Mouse (Mus musculus) limb, embryonic 11.5 days (tissue): ENCODE data around the gene Swi5. TPM values are rescaled to one million over a fixed set of nuclear protein-coding genes. Genes with fewer than 3 reads are reported as not detected.

ENCODE experiments used
- ATAC-seq: fragments of 200-750 bp; cut with Nextera tagmentation; 2 replicates; pipeline ENCODE4 v1.8.0; 2017; ENCODE audit warnings: low read depth; ENCODE audit not compliant: insufficient number of reproducible peaks, low FRiP score, low TSS enrichment
- DNase-seq: peaks from one replicate; pipeline ENCODE4 v3.0.0-alpha.2; 2015; ENCODE audit warnings: low spot score
- H3K27ac ChIP-seq: fragments of 300-500 bp; sonication (generic); replicated peaks from 2 replicates; pipeline ENCODE4 v1.5.1; 2014; ENCODE audit warnings: low read depth, mild to moderate bottlenecking, low read length
- H3K27me3 ChIP-seq: fragments of 300-500 bp; sonication (generic); 2 replicates; pipeline ENCODE4 v1.6.1; 2014; ENCODE audit warnings: mild to moderate bottlenecking, low read length, mixed read lengths; ENCODE audit not compliant: control insufficient read depth, insufficient read depth
- H3K36me3 ChIP-seq: fragments of 300-500 bp; sonication (generic); 2 replicates; pipeline ENCODE4 v1.6.1; 2014; ENCODE audit warnings: mild to moderate bottlenecking, low read length, moderate library complexity, mixed read lengths; ENCODE audit not compliant: control insufficient read depth, insufficient read depth
- H3K4me1 ChIP-seq: fragments of 300-500 bp; sonication (generic); 2 replicates; pipeline ENCODE4 v1.6.1; 2014; ENCODE audit warnings: low read length, mixed read lengths; ENCODE audit not compliant: control insufficient read depth, insufficient read depth
- H3K4me2 ChIP-seq: fragments of 300-500 bp; sonication (generic); 2 replicates; pipeline ENCODE4 v1.6.1; 2014; ENCODE audit warnings: low read depth, mild to moderate bottlenecking, moderate library complexity; ENCODE audit not compliant: severe bottlenecking
- H3K4me3 ChIP-seq: fragments of 300-500 bp; sonication (generic); 2 replicates; pipeline ENCODE4 v1.5.1; 2014; ENCODE audit warnings: low read depth, low read length
- H3K9ac ChIP-seq: fragments of 300-500 bp; sonication (generic); 2 replicates; pipeline ENCODE4 v1.6.1; 2014; ENCODE audit warnings: mild to moderate bottlenecking, low read length
- H3K9me3 ChIP-seq: fragments of 300-500 bp; sonication (generic); 2 replicates; pipeline ENCODE4 v1.6.1; 2016; ENCODE audit warnings: low read length; ENCODE audit not compliant: control insufficient read depth
- WGBS: fragments of 180-500 bp; shearing (Covaris S2); extraction: QIAGEN DNeasy Blood & Tissue Kit; methylation state at CpG from one replicate; pipeline ENCODE4 v1.1.7; 2014; 5-methylcytosine and 5-hydroxymethylcytosine counted together
- microRNA-seq: library from miRNA; unstranded; fragments of <30 nt; microRNA quantifications from one replicate; pipeline ENCODE4, GENCODE M21; 2016
- polyA plus RNA-seq: library from polyadenylated mRNA; unstranded; fragments of >200 nt; fragmentation: Nextera tagmentation; extraction: Ambion mirVana; gene quantifications from 2 replicates; pipeline ENCODE4 v1.2.1, GENCODE M21; 2014

Gene Swi5
- polyA plus RNA-seq, 1 experiment from 2014 or later, result 272 TPM

GRCm38 (mm10) chr2:32236760-32237487, 51.0 kb downstream of the Swi5 start:
- H3K9me3 ChIP-seq, result no peaks in the 10 kb centered on the region
- H3K27ac ChIP-seq, result peak overlapping the region; percentile 78; the same call in 1 of the 2 replicates
- DNase-seq, result peak; percentile 72
- peaks cover 10% of the 10 kb centered on the region for H3K4me1 ChIP-seq
- H3K4me2 ChIP-seq, result peak overlapping the region; percentile 95
- peak; percentile 61 for ATAC-seq
- no peaks in the 10 kb centered on the region for H3K27me3 ChIP-seq
- H3K4me3 ChIP-seq, result peak overlapping the region; percentile 69
- under 1% methylated on average over 20 of the region's 20 CpGs for WGBS
- H3K36me3 ChIP-seq, result peaks cover 15% of the 10 kb centered on the region
- peak overlapping the region; percentile 76 for H3K9ac ChIP-seq

- H3K27ac ChIP-seq, result peak within 1 kb of the TSS; percentile 78
- peak within 1 kb of the TSS; percentile 69 for H3K4me3 ChIP-seq
- peak; percentile 93 for DNase-seq
- peaks cover 10% of the 10 kb centered on the region for H3K4me1 ChIP-seq
- peaks cover 20% of the 10 kb centered on the region for H3K36me3 ChIP-seq
- peak within 1 kb of the TSS; percentile 76 for H3K9ac ChIP-seq
- no peaks in the 10 kb centered on the region for H3K27me3 ChIP-seq
- H3K9me3 ChIP-seq, result no peaks in the 10 kb centered on the region
- under 1% methylated on average over 54 of the region's 54 CpGs for WGBS
- ATAC-seq, result peak; percentile 81
- peak within 1 kb of the TSS; percentile 95 for H3K4me2 ChIP-seq
These were observed 51.8 kb downstream of the Swi5 start, which contains the start of gene Pomt1 for GRCm38 (mm10) chr2:32235886-32236759. Gene Pomt1, plus strand, starts transcription at chr2:32236590.

- peak overlapping the region; percentile 76 for H3K9ac ChIP-seq
- H3K36me3 ChIP-seq, result peaks cover 27% of the 10 kb centered on the region
- peak overlapping the region; percentile 69 for H3K4me3 ChIP-seq
- H3K9me3 ChIP-seq, result no peaks in the 10 kb centered on the region
- no peak for ATAC-seq
- peaks cover 10% of the 10 kb centered on the region for H3K4me1 ChIP-seq
- peak overlapping the region; percentile 78 for H3K27ac ChIP-seq
- no peaks in the 10 kb centered on the region for H3K27me3 ChIP-seq
- peak overlapping the region; percentile 95 for H3K4me2 ChIP-seq
- WGBS, result 35% methylated on average over 7 of the region's 7 CpGs
- DNase-seq, result no peak
These were observed 52.4 kb downstream of the Swi5 start for GRCm38 (mm10) chr2:32235433-32235832.

Small RNA genes lying within 50 kb of the gene (microRNA-seq; reads per million reads assigned to microRNA genes)
- gene Gm23363 (1.2 reads per million), gene Mir199b (1,441 reads per million, percentile 78 among the genes with 10 or more reads in this experiment)

Other genes starting within 250 kb of the Swi5 start
- 1.9 and 2.1 TPM in 2 replicates for gene Fam78a, start 203.2 kb downstream of the Swi5 start, polyA plus RNA-seq
- 2.7 and 3.8 TPM in 2 replicates for gene Plpp7, start 192.5 kb downstream of the Swi5 start, polyA plus RNA-seq
- gene Prrc2b, start 137.0 kb downstream of the Swi5 start, polyA plus RNA-seq, result 62.5 and 72.5 TPM in 2 replicates
- gene Pomt1, start 51.5 kb downstream of the Swi5 start, polyA plus RNA-seq, result 18.7 TPM in 2 replicates
- gene Uck1, start 27.9 kb downstream of the Swi5 start, polyA plus RNA-seq, result 58.6 and 61.5 TPM in 2 replicates
- gene Golga2, start 691 bp downstream of the Swi5 start, polyA plus RNA-seq, result 18.1 and 18.9 TPM in 2 replicates
- 52.2 and 67.8 TPM in 2 replicates for gene Ciz1, start 64.3 kb upstream of the Swi5 start, polyA plus RNA-seq
- 36.1 and 39.9 TPM in 2 replicates for gene Dnm1, start 65.3 kb upstream of the Swi5 start, polyA plus RNA-seq
- gene 1110008P14Rik, start 93.9 kb upstream of the Swi5 start, polyA plus RNA-seq, result 39.4 and 44.4 TPM in 2 replicates
- 0.35 TPM in 1 of 2 replicates, not detected in the other for gene Lcn2, start 100.2 kb upstream of the Swi5 start, polyA plus RNA-seq
- 29.0 and 32.3 TPM in 2 replicates for gene Ptges2, start 107.8 kb upstream of the Swi5 start, polyA plus RNA-seq
- gene Naif1, start 162.4 kb upstream of the Swi5 start, polyA plus RNA-seq, result 5.6 and 6.9 TPM in 2 replicates
- gene Slc25a25, start 163.4 kb upstream of the Swi5 start, polyA plus RNA-seq, result 19.2 and 21.9 TPM in 2 replicates
- 9.8 and 12.4 TPM in 2 replicates for gene Fam102a, start 247.3 kb upstream of the Swi5 start, polyA plus RNA-seq